Mouse (Mus musculus): ENCODE measurements around the gene Adamts13. TPM values are rescaled to one million over a fixed set of nuclear protein-coding genes. Genes with fewer than 3 reads are reported as not detected.
A peak's percentile ranks its signal among the peaks of the same experiment; 100 is the strongest.

Gene Adamts13
- polyA plus RNA-seq, 1 experiment = 1.1 TPM

GRCm38 (mm10) chr2:27043461-27043860 is 70.2 kb downstream of the Adamts13 start:
- Histone ChIP-seq H3K4me1 (ENCODE audit: control insufficient read depth, insufficient read depth, low read length) (no peaks in the 10 kb centered on the region), H3K4me3 (replicated peaks; ENCODE audit: extremely low read depth, low read depth, low read length) (no peak overlapping the region)
- peak; percentile 79 for TF ChIP-seq CTCF (IDR thresholded peaks at IDR 0.05; ENCODE audit: insufficient read depth, low read length)
- TF ChIP-seq POLR2A (IDR thresholded peaks at IDR 0.05; ENCODE audit: borderline replicate concordance, extremely low read depth, low read depth, low read length) = no peak
- peak; percentile 68 for DNase-seq
- 20% methylated on average over 3 of the region's 3 CpGs for WGBS

GRCm38 (mm10) chr2:27044166-27044565 is 71.0 kb downstream of the Adamts13 start:
- Histone ChIP-seq H3K4me1 (ENCODE audit: control insufficient read depth, insufficient read depth, low read length) (no peaks in the 10 kb centered on the region), H3K4me3 (replicated peaks; ENCODE audit: extremely low read depth, low read depth, low read length) (no peak overlapping the region)
- TF ChIP-seq CTCF (IDR thresholded peaks at IDR 0.05; ENCODE audit: insufficient read depth, low read length) (no peak), POLR2A (IDR thresholded peaks at IDR 0.05; ENCODE audit: borderline replicate concordance, extremely low read depth, low read depth, low read length) (no peak)
- WGBS = 53% methylated on average over 4 of the region's 4 CpGs
- no peak for DNase-seq

GRCm38 (mm10) chr2:27044641-27045040 is 71.4 kb downstream of the Adamts13 start:
- Histone ChIP-seq H3K4me3 (replicated peaks; ENCODE audit: extremely low read depth, low read depth, low read length) (no peak overlapping the region), H3K4me1 (ENCODE audit: control insufficient read depth, insufficient read depth, low read length) (no peaks in the 10 kb centered on the region)
- TF ChIP-seq CTCF (IDR thresholded peaks at IDR 0.05; ENCODE audit: insufficient read depth, low read length) (no peak), POLR2A (IDR thresholded peaks at IDR 0.05; ENCODE audit: borderline replicate concordance, extremely low read depth, low read depth, low read length) (no peak)
- 55% methylated on average over 3 of the region's 3 CpGs for WGBS
- DNase-seq = no peak

- DNase-seq = no peak
- 0 out of 2 replicates have a peak, but pooled peaks have one; percentile 19 for TF ChIP-seq POLR2A (IDR thresholded peaks at IDR 0.05; ENCODE audit: borderline replicate concordance, extremely low read depth, low read depth, low read length)
- no peak for TF ChIP-seq CTCF (IDR thresholded peaks at IDR 0.05; ENCODE audit: insufficient read depth, low read length)
- H3K4me1 ChIP-seq (ENCODE audit: control insufficient read depth, insufficient read depth, low read length) = no peaks in the 10 kb centered on the region
- 65% methylated on average over 8 of the region's 8 CpGs for WGBS
- H3K4me3 ChIP-seq (replicated peaks; ENCODE audit: extremely low read depth, low read depth, low read length) = no peak overlapping the region
Observed at GRCm38 (mm10) chr2:27045979-27046770, 73.0 kb downstream of the Adamts13 start.

GRCm38 (mm10) chr2:27049408-27049807 is 76.2 kb downstream of the Adamts13 start:
- H3K4me3 ChIP-seq (replicated peaks; ENCODE audit: extremely low read depth, low read depth, low read length) = no peak overlapping the region
- no peak for DNase-seq
- WGBS = 49% methylated on average over 6 of the region's 6 CpGs
- TF ChIP-seq CTCF (IDR thresholded peaks at IDR 0.05; ENCODE audit: insufficient read depth, low read length) (no peak), POLR2A (IDR thresholded peaks at IDR 0.05; ENCODE audit: borderline replicate concordance, extremely low read depth, low read depth, low read length) (no peak)
- H3K4me1 ChIP-seq (ENCODE audit: control insufficient read depth, insufficient read depth, low read length) = no peaks in the 10 kb centered on the region

GRCm38 (mm10) chr2:27058251-27058650 is 85.0 kb downstream of the Adamts13 start:
- no peak for TF ChIP-seq POLR2A (IDR thresholded peaks at IDR 0.05; ENCODE audit: borderline replicate concordance, extremely low read depth, low read depth, low read length)
- TF ChIP-seq CTCF (IDR thresholded peaks at IDR 0.05; ENCODE audit: insufficient read depth, low read length) = no peak
- 43% methylated on average over 4 of the region's 4 CpGs for WGBS
- no peak for DNase-seq

GRCm38 (mm10) chr2:27058751-27059150 is 85.5 kb downstream of the Adamts13 start:
- Histone ChIP-seq H3K4me1 (ENCODE audit: control insufficient read depth, insufficient read depth, low read length) (0 out of 2 replicates have a peak, but pooled peaks cover 2% of the 10 kb centered on the region), H3K4me3 (replicated peaks; ENCODE audit: extremely low read depth, low read depth, low read length) (no peak overlapping the region)
- DNase-seq = no peak
- WGBS = 15% methylated on average over 12 of the region's 12 CpGs
- TF ChIP-seq CTCF (IDR thresholded peaks at IDR 0.05; ENCODE audit: insufficient read depth, low read length) (no peak), POLR2A (IDR thresholded peaks at IDR 0.05; ENCODE audit: borderline replicate concordance, extremely low read depth, low read depth, low read length) (no peak)

More at GRCm38 (mm10) chr2:27058251-27058650, 85.0 kb downstream of the Adamts13 start:
- Histone ChIP-seq H3K4me3 (replicated peaks; ENCODE audit: extremely low read depth, low read depth, low read length) (no peak overlapping the region), H3K4me1 (ENCODE audit: control insufficient read depth, insufficient read depth, low read length) (0 out of 2 replicates have a peak, but pooled peaks cover 2% of the 10 kb centered on the region)

- Histone ChIP-seq H3K4me1 (ENCODE audit: control insufficient read depth, insufficient read depth, low read length) (0 out of 2 replicates have a peak, but pooled peaks cover 2% of the 10 kb centered on the region), H3K4me3 (replicated peaks; ENCODE audit: extremely low read depth, low read depth, low read length) (no peak overlapping the region)
- TF ChIP-seq CTCF (IDR thresholded peaks at IDR 0.05; ENCODE audit: insufficient read depth, low read length) (no peak), POLR2A (IDR thresholded peaks at IDR 0.05; ENCODE audit: borderline replicate concordance, extremely low read depth, low read depth, low read length) (no peak)
- WGBS = 45% methylated on average over 9 of the region's 9 CpGs
- DNase-seq = no peak
Observed at GRCm38 (mm10) chr2:27059187-27059586, 86.0 kb downstream of the Adamts13 start.

Other genes starting within 250 kb of the Adamts13 start
- gene Abo, start 108.4 kb upstream of the Adamts13 start, polyA plus RNA-seq (2012; rRNA removed) = 1.0 TPM in 1 of 2 replicates, not detected in the other
- gene Surf6, start 70.5 kb upstream of the Adamts13 start, polyA plus RNA-seq (2012; rRNA removed) = 6.8 and 10.1 TPM in 2 replicates
- gene Med22, start 62.7 kb upstream of the Adamts13 start, polyA plus RNA-seq (2012; rRNA removed) = 27.6 and 30.9 TPM in 2 replicates
- gene Rpl7a, start 62.7 kb upstream of the Adamts13 start, polyA plus RNA-seq (2012; rRNA removed) = 348 and 458 TPM in 2 replicates
- gene Surf2, start 57.0 kb upstream of the Adamts13 start, polyA plus RNA-seq (2012; rRNA removed) = 18.0 and 21.0 TPM in 2 replicates
- gene Surf1, start 56.9 kb upstream of the Adamts13 start, polyA plus RNA-seq (2012; rRNA removed) = 65.5 and 68.0 TPM in 2 replicates
- gene Surf4, start 39.5 kb upstream of the Adamts13 start, polyA plus RNA-seq (2012; rRNA removed) = 214 and 250 TPM in 2 replicates
- gene Stkld1, start 39.4 kb upstream of the Adamts13 start, polyA plus RNA-seq (2012; rRNA removed) = 0.17 and 0.31 TPM in 2 replicates
- 16.2 and 20.7 TPM in 2 replicates for gene Rexo4, start 9.0 kb upstream of the Adamts13 start, polyA plus RNA-seq (2012; rRNA removed)
- gene Cacfd1, start 36.5 kb downstream of the Adamts13 start, polyA plus RNA-seq (2012; rRNA removed) = 43.7 and 49.2 TPM in 2 replicates
- gene Slc2a6, start 54.6 kb downstream of the Adamts13 start, polyA plus RNA-seq (2012; rRNA removed) = 6.2 and 9.5 TPM in 2 replicates
- 0.19 and 0.32 TPM in 2 replicates for gene Mymk, start 98.8 kb downstream of the Adamts13 start, polyA plus RNA-seq (2012; rRNA removed)
- gene Adamtsl2, start 106.0 kb downstream of the Adamts13 start, polyA plus RNA-seq (2012; rRNA removed) = 50.7 and 73.0 TPM in 2 replicates
- 0.03 and 0.04 TPM in 2 replicates for gene Fam163b, start 169.1 kb downstream of the Adamts13 start, polyA plus RNA-seq (2012; rRNA removed)
- 0.17 and 0.18 TPM in 2 replicates for gene Dbh, start 191.8 kb downstream of the Adamts13 start, polyA plus RNA-seq (2012; rRNA removed)